Mouse (Mus musculus) C2C12 (cell line): ENCODE measurements around the gene Ube2m.

Experiments
- CTCF ChIP-seq: IDR thresholded peaks from one replicate; pipeline ENCODE4 v1.5.1; 2011; ENCODE audit not compliant: control insufficient read depth, insufficient read depth, insufficient read length
- MYOG ChIP-seq: IDR thresholded peaks from one replicate; pipeline ENCODE4 v1.6.1; 2011; ENCODE audit not compliant: control insufficient read depth, insufficient read length; ENCODE audit errors: extremely low read depth
- USF1 ChIP-seq: IDR thresholded peaks from one replicate; pipeline ENCODE4 v1.6.1; 2011; ENCODE audit warnings: low read depth, mild to moderate bottlenecking, control low read depth, moderate library complexity

- TF ChIP-seq CTCF (no peak), MYOG (no peak), USF1 (no peak)
These were observed 52.4 kb downstream of the Ube2m start for GRCm38 (mm10) chr7:12985724-12986123.
